Mouse (Mus musculus) heart, postnatal 14 days (tissue): ENCODE measurements around the gene Stard7. TPM values are rescaled to one million over a fixed set of nuclear protein-coding genes. Genes with fewer than 3 reads are reported as not detected.

Experiments
- DNase-seq, 2 experiments: peaks; one replicate each; pipeline ENCODE4 v3.0.0; 2021 to 2022
- intact Hi-C: fragments of 180-260 bp; cut with DNase I; formaldehyde crosslinking; loops from one replicate; pipeline ENCODE4 v1.15.1; 2025
- total RNA-seq, 2 experiments: library from RNA; stranded (reverse); gene quantifications; 2 replicates each; pipeline ENCODE4 v1.2.3; 2021

The Stard7 gene
- total RNA-seq, 2 experiments from 2014 or later, result 163 to 165 TPM

DNA sequence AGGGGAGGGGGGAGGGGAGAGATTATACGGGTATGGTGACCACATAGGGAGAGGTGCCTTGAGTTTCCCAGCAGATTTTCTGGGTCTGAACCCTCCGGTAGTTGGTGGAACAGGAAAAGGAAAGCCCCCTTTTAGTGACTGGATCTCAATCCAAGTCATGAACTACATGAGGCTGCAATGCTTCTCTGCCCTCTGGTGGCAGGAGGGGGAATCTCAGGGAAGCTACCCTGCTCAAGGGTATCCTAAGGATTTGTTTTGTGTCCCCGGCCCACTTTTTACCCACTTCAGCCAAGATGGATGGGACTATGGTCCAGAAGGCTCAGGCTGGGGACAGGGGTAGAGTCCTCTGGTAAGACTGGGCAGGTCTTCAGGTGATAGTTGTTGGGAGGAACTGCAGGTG, 71.1 kb downstream of the Stard7 start:
- peak; percentile 61 to 73 for DNase-seq
- intact Hi-C loops, result loop anchor here (2.0 to 5.0 kb wide), 3 partner anchors 34 to 174 kb away; partner anchors contain the start of genes Ciao1 and Tmem127

DNA sequence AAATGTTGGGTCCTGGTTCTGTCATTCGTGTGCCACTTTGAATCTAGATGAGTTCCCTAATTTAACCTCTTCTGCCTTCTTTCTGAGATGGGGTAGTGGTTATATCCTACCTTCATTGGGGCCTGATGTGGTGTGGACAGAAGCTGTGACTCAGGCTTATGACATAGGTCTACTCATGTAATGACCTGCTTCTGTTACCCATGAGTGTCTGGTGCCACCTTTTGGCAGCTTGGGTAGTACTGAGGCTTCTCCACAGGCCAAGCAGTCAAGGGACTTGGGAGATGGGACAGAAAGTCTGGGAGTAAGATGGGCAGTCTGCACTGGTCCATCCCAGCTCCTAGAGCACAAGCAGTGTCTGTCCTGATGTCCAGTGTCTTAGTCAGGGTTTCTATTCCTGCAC, 76.3 kb downstream of the Stard7 start:
- DNase-seq, result no peak
- intact Hi-C loops, result no loop called here

DNA sequence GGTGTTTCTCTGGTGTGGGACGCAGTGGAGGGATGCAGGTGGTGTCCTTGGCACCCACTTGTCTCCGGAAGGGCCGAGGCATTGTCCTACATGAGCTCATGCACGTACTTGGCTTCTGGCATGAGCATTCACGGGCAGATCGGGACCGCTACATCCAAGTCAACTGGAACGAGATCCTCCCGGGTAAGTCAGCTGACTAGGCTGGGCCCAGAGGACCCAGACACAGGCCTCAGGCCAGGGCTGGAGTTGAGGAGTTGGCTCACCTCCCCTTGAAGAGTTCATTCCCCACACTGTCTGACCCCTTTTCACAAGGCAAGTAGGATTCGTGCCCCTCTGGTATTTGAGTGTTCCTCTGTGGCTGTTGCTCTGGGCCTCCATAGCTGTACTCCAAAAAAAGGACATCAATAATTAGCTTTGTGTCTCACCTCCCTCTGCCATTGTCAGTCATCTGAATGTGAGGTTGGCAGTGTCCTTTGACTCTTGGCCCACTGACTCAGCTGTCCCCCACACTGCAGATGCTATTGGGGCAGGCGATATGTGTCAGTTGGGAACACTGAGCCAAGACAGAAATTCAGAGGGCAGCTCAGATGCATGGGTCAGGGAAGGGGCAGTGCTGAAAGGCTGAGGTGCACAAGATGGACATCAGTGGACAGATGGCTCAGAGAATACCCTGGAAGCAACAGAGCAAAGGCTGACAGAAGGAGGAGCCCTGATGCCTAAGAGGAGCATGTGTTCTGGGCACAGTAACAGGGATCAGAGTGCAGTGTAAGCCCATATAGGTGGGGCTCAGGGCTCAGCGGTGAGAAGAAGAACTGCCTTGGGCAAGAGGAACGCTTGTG, 77.3 kb downstream of the Stard7 start:
- intact Hi-C loops, result no loop called here
- DNase-seq, result no peak

Other genes with a start within 250 kb of the Stard7 start
- gene Blvra, start 199.6 kb upstream of the Stard7 start, total RNA-seq, result 10 to 100 TPM; 17.4 to 19.5 TPM
- 1 to 10 TPM; 4.9 to 7.5 TPM for gene Ncaph, start 136.3 kb upstream of the Stard7 start, total RNA-seq
- 10 to 100 TPM; 16.4 to 21.3 TPM for gene Itpripl1, start 126.8 kb upstream of the Stard7 start, total RNA-seq
- under 1 TPM; 0.56 to 0.60 TPM for gene 1810024B03Rik, start 61.9 kb upstream of the Stard7 start, total RNA-seq
- 10 to 100 TPM; 57.3 to 57.6 TPM for gene Snrnp200, start 61.8 kb upstream of the Stard7 start, total RNA-seq
- 10 to 100 TPM; 57.2 to 59.4 TPM for gene Ciao1, start 22.4 kb upstream of the Stard7 start, total RNA-seq
- gene Tmem127, start 22.3 kb upstream of the Stard7 start, total RNA-seq, result 10 to 100 TPM; 29.0 to 31.9 TPM
- 1 to 10 TPM; 1.0 to 4.0 TPM for gene Dusp2, start 65.9 kb downstream of the Stard7 start, total RNA-seq
- gene Astl, start 68.4 kb downstream of the Stard7 start, total RNA-seq, result not detected
- gene Adra2b, start 93.0 kb downstream of the Stard7 start, total RNA-seq, result 1 to 10 TPM; 1.4 to 1.9 TPM
- gene Gpat2, start 155.0 kb downstream of the Stard7 start, total RNA-seq, result under 1 TPM in 1 of 2 experiments, not detected in 1; 0.12 TPM
- gene Fahd2a, start 174.3 kb downstream of the Stard7 start, total RNA-seq, result 10 to 100 TPM; 25.9 to 30.2 TPM